ENCODE assay signal across 20 mouse cellular contexts in the genomic region with DNA sequence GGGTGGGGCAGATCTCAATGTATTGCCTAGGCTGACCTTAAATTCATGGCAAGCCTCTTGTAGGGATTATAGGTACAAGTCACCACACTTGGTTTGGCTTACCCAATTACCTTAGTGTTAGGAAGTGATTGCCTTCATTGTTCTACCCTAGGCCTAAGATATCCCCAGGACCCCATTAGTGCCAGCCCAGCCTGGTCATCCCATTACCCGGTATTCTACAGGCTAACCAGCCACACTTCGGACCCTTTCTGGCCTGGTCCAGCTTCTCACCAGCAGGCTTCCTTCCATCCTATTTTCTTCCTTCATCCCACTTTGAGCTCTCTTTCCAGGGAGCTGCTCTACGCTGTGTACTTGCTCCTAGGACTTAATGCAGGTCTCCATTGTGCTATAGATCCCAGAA. TPM values are rescaled to one million over a fixed set of nuclear protein-coding genes. Genes with fewer than 3 reads are reported as not detected.
DNase-seq lines count a peak whose midpoint lies in the region; ATAC-seq and TF ChIP-seq lines count a peak whose summit lies in the region.
"Had no signal": no experiment of that assay in that cellular context is flagged by ENCODE, and none has a peak within 500 bp of the region (broad histone marks: within the 10 kb centered on the region; RNA-seq: fewer than 3 reads in every experiment).

No protein-coding gene starts in this region.

- peaks cover 3% of the 10 kb centered on the region; the same call in 1 of the 2 replicates for H3K4me1 ChIP-seq in hindbrain, embryonic 11.5 days (replicated peaks; ENCODE audit: control insufficient read depth, insufficient read depth, low read length)
- peaks cover 5% of the 10 kb centered on the region; the same call in 1 of the 2 replicates for H3K4me1 ChIP-seq in hindbrain, postnatal 0 days (ENCODE audit: insufficient read depth, low read length)
- H3K4me1 ChIP-seq in neural tube, embryonic 12.5 days = peaks cover 13% of the 10 kb centered on the region
- peaks cover 15% of the 10 kb centered on the region for H3K4me1 ChIP-seq in neural tube, embryonic 15.5 days
- peaks cover 21% of the 10 kb centered on the region for H3K4me1 ChIP-seq in embryonic facial prominence, embryonic 13.5 days
- H3K4me1 ChIP-seq in limb, embryonic 12.5 days (replicated peaks) = peaks cover 25% of the 10 kb centered on the region

- no peaks in the 10 kb centered on the region for H3K36me3 ChIP-seq in hindbrain, embryonic 11.5 days (ENCODE audit: control insufficient read depth, insufficient read depth, low read length)
- no peaks in the 10 kb centered on the region for H3K36me3 ChIP-seq in hindbrain, postnatal 0 days (ENCODE audit: insufficient read depth, low read length)
- H3K36me3 ChIP-seq in neural tube, embryonic 12.5 days = no peaks in the 10 kb centered on the region
- no peaks in the 10 kb centered on the region for H3K36me3 ChIP-seq in neural tube, embryonic 15.5 days
- no peaks in the 10 kb centered on the region for H3K36me3 ChIP-seq in embryonic facial prominence, embryonic 13.5 days
- H3K36me3 ChIP-seq in limb, embryonic 12.5 days = no peaks in the 10 kb centered on the region
- H3K36me3 ChIP-seq: G1E had no signal

- H3K4me2 ChIP-seq in hindbrain, embryonic 11.5 days (replicated peaks; ENCODE audit: low read depth, low read length) = no peak overlapping the region
- H3K4me2 ChIP-seq in hindbrain, postnatal 0 days (ENCODE audit: low read depth, low read length) = no peak overlapping the region
- no peak overlapping the region for H3K4me2 ChIP-seq in neural tube, embryonic 12.5 days (replicated peaks)
- no peak overlapping the region for H3K4me2 ChIP-seq in neural tube, embryonic 15.5 days
- H3K4me2 ChIP-seq in embryonic facial prominence, embryonic 13.5 days = no peak overlapping the region
- H3K4me2 ChIP-seq in limb, embryonic 12.5 days = no peak overlapping the region

- no peak for TF ChIP-seq CTCF in hindbrain, postnatal 0 days (IDR thresholded peaks at IDR 0.05; ENCODE audit: low read depth)

- 91% methylated on average over 3 of the region's 3 CpGs for WGBS in hindbrain, embryonic 11.5 days
- WGBS in hindbrain, postnatal 0 days = 87% methylated on average over 3 of the region's 3 CpGs
- 82% methylated on average over 3 of the region's 3 CpGs for WGBS in neural tube, embryonic 12.5 days
- 93% methylated on average over 3 of the region's 3 CpGs for WGBS in neural tube, embryonic 15.5 days
- 87% methylated on average over 3 of the region's 3 CpGs for WGBS in embryonic facial prominence, embryonic 13.5 days
- 94% methylated on average over 3 of the region's 3 CpGs for WGBS in limb, embryonic 12.5 days

- no peak overlapping the region for H3K27ac ChIP-seq in hindbrain, embryonic 11.5 days (ENCODE audit: low read depth, low read length)
- no peak overlapping the region for H3K27ac ChIP-seq in hindbrain, postnatal 0 days
- H3K27ac ChIP-seq in neural tube, embryonic 12.5 days = no peak overlapping the region
- no peak overlapping the region for H3K27ac ChIP-seq in neural tube, embryonic 15.5 days (replicated peaks)
- 0 out of 2 replicates have a peak overlapping the region, but pooled peaks have one; percentile 51 for H3K27ac ChIP-seq in embryonic facial prominence, embryonic 13.5 days
- H3K27ac ChIP-seq in limb, embryonic 12.5 days = peak overlapping the region; percentile 83; the same call in 1 of the 2 replicates
- H3K27ac ChIP-seq: liver, embryonic 14.5 days had no signal

- 0 out of 2 replicates have a peak, but pooled peaks have one; percentile 25 for ATAC-seq in hindbrain, embryonic 11.5 days (ENCODE audit: low FRiP score)
- no peak for ATAC-seq in hindbrain, postnatal 0 days
- ATAC-seq in neural tube, embryonic 12.5 days (ENCODE audit: low FRiP score, low read depth) = peak; percentile 10; the same call in 1 of the 2 replicates
- no peak for ATAC-seq in neural tube, embryonic 15.5 days (ENCODE audit: low FRiP score)
- ATAC-seq in embryonic facial prominence, embryonic 13.5 days (ENCODE audit: insufficient number of reproducible peaks, insufficient read depth, low FRiP score, low TSS enrichment, low read depth) = no peak
- ATAC-seq in limb, embryonic 12.5 days (ENCODE audit: insufficient number of reproducible peaks, insufficient read depth, low FRiP score, low TSS enrichment, low read depth) = 0 out of 2 replicates have a peak, but pooled peaks have one; percentile 8

- H3K27me3 ChIP-seq in hindbrain, embryonic 11.5 days (ENCODE audit: control insufficient read depth, insufficient read depth, low read length) = peaks cover 7% of the 10 kb centered on the region; the same call in 1 of the 2 replicates
- no peaks in the 10 kb centered on the region for H3K27me3 ChIP-seq in hindbrain, postnatal 0 days (ENCODE audit: insufficient read depth, low read length)
- no peaks in the 10 kb centered on the region; the same call in 1 of the 2 replicates for H3K27me3 ChIP-seq in neural tube, embryonic 12.5 days (replicated peaks)
- no peaks in the 10 kb centered on the region for H3K27me3 ChIP-seq in neural tube, embryonic 15.5 days (replicated peaks)
- no peaks in the 10 kb centered on the region for H3K27me3 ChIP-seq in embryonic facial prominence, embryonic 13.5 days
- no peaks in the 10 kb centered on the region for H3K27me3 ChIP-seq in limb, embryonic 12.5 days

- H3K4me3 ChIP-seq in hindbrain, embryonic 11.5 days (ENCODE audit: low read depth, low read length) = no peak overlapping the region
- no peak overlapping the region for H3K4me3 ChIP-seq in hindbrain, postnatal 0 days (ENCODE audit: low read length)
- H3K4me3 ChIP-seq in neural tube, embryonic 12.5 days = no peak overlapping the region
- H3K4me3 ChIP-seq in neural tube, embryonic 15.5 days (replicated peaks) = no peak overlapping the region
- no peak overlapping the region for H3K4me3 ChIP-seq in embryonic facial prominence, embryonic 13.5 days
- H3K4me3 ChIP-seq in limb, embryonic 12.5 days (replicated peaks) = no peak overlapping the region

- no peaks in the 10 kb centered on the region for H3K9me3 ChIP-seq in hindbrain, embryonic 11.5 days (ENCODE audit: control insufficient read depth, low read length)
- H3K9me3 ChIP-seq in hindbrain, postnatal 0 days (ENCODE audit: low read length) = no peaks in the 10 kb centered on the region
- H3K9me3 ChIP-seq in neural tube, embryonic 12.5 days = no peaks in the 10 kb centered on the region
- H3K9me3 ChIP-seq in neural tube, embryonic 15.5 days (replicated peaks) = no peaks in the 10 kb centered on the region
- no peaks in the 10 kb centered on the region for H3K9me3 ChIP-seq in embryonic facial prominence, embryonic 13.5 days
- no peaks in the 10 kb centered on the region for H3K9me3 ChIP-seq in limb, embryonic 12.5 days
- H3K9me3 ChIP-seq: G1E had no signal

- H3K9ac ChIP-seq in hindbrain, embryonic 11.5 days (ENCODE audit: low read depth, low read length) = no peak overlapping the region
- no peak overlapping the region for H3K9ac ChIP-seq in hindbrain, postnatal 0 days (replicated peaks; ENCODE audit: low read length)
- no peak overlapping the region for H3K9ac ChIP-seq in neural tube, embryonic 12.5 days
- no peak overlapping the region for H3K9ac ChIP-seq in neural tube, embryonic 15.5 days (replicated peaks)
- no peak overlapping the region for H3K9ac ChIP-seq in embryonic facial prominence, embryonic 13.5 days
- H3K9ac ChIP-seq in limb, embryonic 12.5 days (replicated peaks) = no peak overlapping the region
- H3K9ac ChIP-seq: liver, embryonic 14.5 days had no signal

- DNase-seq in hindbrain, embryonic 11.5 days (ENCODE audit: low spot score) = no peak
- DNase-seq in hindbrain, postnatal 0 days (ENCODE audit: low spot score) = no peak
- DNase-seq in frontal cortex, adult 2 months (ENCODE audit: extremely low spot score in 1 of 2, low spot score in 1 of 2) = no peak
- DNase-seq: cerebellum, adult 9-10 months; gastrocnemius, postnatal 25 days; heart, postnatal 10 days; kidney, adult 18-20 months; lung, postnatal 10 days; right cerebral cortex, postnatal 14 days had no signal

RNA-seq across cellular contexts. Expression of a gene that starts 59.5 kb away (rescaled TPM):
- polyA plus RNA-seq in hindbrain, embryonic 11.5 days (2014; fragmentation: Nextera tagmentation; extraction: Ambion mirVana) = not detected in 2 replicates
- total RNA-seq in hindbrain, postnatal 0 days (2014; rRNA removed) = not detected in 2 replicates
- polyA plus RNA-seq in hindbrain, postnatal 0 days (2015; fragmentation: Nextera tagmentation; extraction: Ambion mirVana) = not detected in 2 replicates
- not detected in 2 replicates for polyA plus RNA-seq in neural tube, embryonic 12.5 days (2016; fragmentation: Nextera tagmentation; extraction: Ambion mirVana)
- not detected in 2 replicates for polyA plus RNA-seq in neural tube, embryonic 15.5 days (2015; fragmentation: Nextera tagmentation; extraction: Ambion mirVana)
- not detected in 2 replicates for polyA plus RNA-seq in embryonic facial prominence, embryonic 13.5 days (2015; fragmentation: Nextera tagmentation; extraction: Ambion mirVana)
- polyA plus RNA-seq in limb, embryonic 12.5 days (2016; fragmentation: Nextera tagmentation; extraction: Ambion mirVana) = not detected in 2 replicates
- polyA plus RNA-seq in frontal cortex, adult 2 months (2012; rRNA removed) = 0.10 TPM in 1 of 2 replicates, not detected in the other
- total RNA-seq: adrenal gland, postnatal 4 days; G1E; gastrocnemius, postnatal 25 days; heart, postnatal 10 days; layer of hippocampus, postnatal 14 days; left cerebral cortex, postnatal 14 days; megakaryocyte-erythroid progenitor cell, adult 5-6 weeks had no signal
- polyA plus RNA-seq: G1E; large intestine, adult 2 months; liver, embryonic 14.5 days had no signal

Comparison
In these comparisons a context has a peak if more than half of its experiments do, and no peak if none do; other contexts are left out.
1. ATAC-seq: peak in hindbrain, embryonic 11.5 days (single experiment), neural tube, embryonic 12.5 days (single experiment) and limb, embryonic 12.5 days (single experiment); none in hindbrain, postnatal 0 days (single experiment), neural tube, embryonic 15.5 days (single experiment) and embryonic facial prominence, embryonic 13.5 days (single experiment).
2. H3K27ac ChIP-seq: peak in embryonic facial prominence, embryonic 13.5 days (single experiment) and limb, embryonic 12.5 days (single experiment); none in hindbrain, embryonic 11.5 days (single experiment), hindbrain, postnatal 0 days (single experiment), neural tube, embryonic 12.5 days (single experiment) and neural tube, embryonic 15.5 days (single experiment).